ENCODE assay signal across 26 mouse cellular contexts in genomic region chr3:28561408-28561807, GRCm38 (mm10).
"Had no signal": no experiment of that assay in that cellular context is flagged by ENCODE, and none has a peak within 500 bp of the region (broad histone marks: within the 10 kb centered on the region; RNA-seq: fewer than 3 reads in every experiment).

No protein-coding gene starts in this region.

- H3K4me1 ChIP-seq: liver, embryonic 13.5 days; liver, embryonic 15.5 days had no signal

- ATAC-seq: forebrain, postnatal 0 days; hindbrain, postnatal 0 days had no signal

- H3K4me2 ChIP-seq: heart, embryonic 11.5 days; heart, embryonic 13.5 days; heart, embryonic 15.5 days; hindbrain, embryonic 13.5 days; hindbrain, embryonic 15.5 days; limb, embryonic 12.5 days; liver, embryonic 11.5 days; liver, embryonic 13.5 days; liver, embryonic 15.5 days had no signal

- H3K27me3 ChIP-seq: hindbrain, embryonic 13.5 days; hindbrain, embryonic 15.5 days; limb, embryonic 12.5 days; liver, embryonic 13.5 days; liver, embryonic 15.5 days had no signal

- DNase-seq: forebrain, postnatal 0 days; gastrocnemius, adult 2 months; gastrocnemius, postnatal 10 days; gastrocnemius, postnatal 25 days; heart, postnatal 14 days; heart, postnatal 36 days; kidney, adult 18-20 months; kidney, adult 8-10 months; kidney, postnatal 10 days; kidney, postnatal 25 days; kidney, postnatal 4 days; liver; liver, embryonic 13.5 days had no signal

- H3K9ac ChIP-seq: forebrain, postnatal 0 days; heart, embryonic 13.5 days; heart, embryonic 15.5 days; hindbrain, embryonic 13.5 days; hindbrain, embryonic 15.5 days; limb, embryonic 12.5 days; liver, embryonic 13.5 days; liver, embryonic 15.5 days had no signal

- H3K36me3 ChIP-seq: limb, embryonic 10.5 days; limb, embryonic 12.5 days; liver, embryonic 13.5 days; liver, embryonic 15.5 days had no signal

- H3K9me3 ChIP-seq: heart, embryonic 13.5 days; heart, embryonic 15.5 days; hindbrain, embryonic 13.5 days; hindbrain, embryonic 15.5 days; limb, embryonic 10.5 days; liver, embryonic 13.5 days; liver, embryonic 15.5 days had no signal

- H3K4me3 ChIP-seq: gastrocnemius, adult 2 months; heart, embryonic 13.5 days; heart, embryonic 15.5 days; hindbrain, embryonic 10.5 days; hindbrain, embryonic 13.5 days; hindbrain, embryonic 15.5 days; layer of hippocampus, adult 2 months; left cerebral cortex, adult 2 months; limb, embryonic 10.5 days; limb, embryonic 12.5 days; liver, embryonic 13.5 days; liver, embryonic 15.5 days had no signal

- H3K27ac ChIP-seq: gastrocnemius, adult 2 months; heart, embryonic 13.5 days; heart, embryonic 15.5 days; hindbrain, embryonic 10.5 days; hindbrain, embryonic 13.5 days; hindbrain, embryonic 15.5 days; hindbrain, postnatal 0 days; layer of hippocampus, adult 2 months; left cerebral cortex, adult 2 months; limb, embryonic 10.5 days; limb, embryonic 12.5 days; liver, embryonic 13.5 days; liver, embryonic 15.5 days had no signal
